Mouse (Mus musculus) ES-E14 (cell line): ENCODE results near the gene Gxylt2. TPM values are rescaled to one million over a fixed set of nuclear protein-coding genes. Genes with fewer than 3 reads are reported as not detected.

Experiments
- DNase-seq: peaks from one replicate; pipeline ENCODE4 v3.0.0-alpha.2; 2013; ENCODE audit warnings: low read depth, low spot score
- H3K27ac ChIP-seq: 2 replicates; pipeline ENCODE4 v1.5.1; 2012; ENCODE audit warnings: low read depth, mild to moderate bottlenecking, low read length, moderate library complexity, mixed read lengths; ENCODE audit not compliant: poor library complexity, insufficient read depth, severe bottlenecking
- H3K36me3 ChIP-seq: 2 replicates; pipeline ENCODE4 v1.6.1; 2012; ENCODE audit warnings: mild to moderate bottlenecking, low read length, moderate library complexity, mixed read lengths; ENCODE audit not compliant: control insufficient read depth, poor library complexity, insufficient read depth, severe bottlenecking
- H3K4me1 ChIP-seq, 2 experiments: fragments of 150-350 bp in 1 of 2; sonication (generic) in 1 of 2; 2 replicates each; pipeline ENCODE4 v1.6.1; 2012; ENCODE audit warnings: low read length in 2 of 2, mild to moderate bottlenecking in 1 of 2, mixed read lengths in 1 of 2; ENCODE audit not compliant: control insufficient read depth in 2 of 2, insufficient read depth in 2 of 2, poor library complexity in 1 of 2
- H3K4me3 ChIP-seq, 2 experiments: fragments of 150-350 bp in 1 of 2; sonication (generic) in 1 of 2; 2 replicates each; pipeline ENCODE4 v1.5.1; 2012; ENCODE audit warnings: low read length in 2 of 2, low read depth in 1 of 2, mild to moderate bottlenecking in 1 of 2, mixed read lengths in 1 of 2; ENCODE audit not compliant: insufficient read depth in 1 of 2, poor library complexity in 1 of 2, severe bottlenecking in 1 of 2
- H3K9ac ChIP-seq: 2 replicates; pipeline ENCODE4 v1.6.1; 2012; ENCODE audit warnings: low read depth, mild to moderate bottlenecking, low read length, mixed read lengths; ENCODE audit not compliant: poor library complexity, insufficient read depth, severe bottlenecking
- H3K9me3 ChIP-seq: fragments of 150-350 bp; sonication (generic); 2 replicates; pipeline ENCODE4 v1.6.1; 2012; ENCODE audit warnings: low read depth, mild to moderate bottlenecking, low read length; ENCODE audit not compliant: control insufficient read depth, insufficient read depth
- CHD2 ChIP-seq: IDR thresholded peaks from 2 replicates; pipeline ENCODE4 v1.6.1; 2014; ENCODE audit warnings: mild to moderate bottlenecking, low read depth, low read length, inconsistent platforms
- HCFC1 ChIP-seq: IDR thresholded peaks from 2 replicates; pipeline ENCODE4 v1.6.1; 2012; ENCODE audit warnings: low read length, inconsistent platforms, borderline replicate concordance; ENCODE audit not compliant: insufficient read depth
- MAFK ChIP-seq: IDR thresholded peaks from 2 replicates; pipeline ENCODE4 v1.6.1; 2014; ENCODE audit warnings: mild to moderate bottlenecking, low read depth, low read length, inconsistent platforms; ENCODE audit not compliant: insufficient read depth
- ZC3H11A ChIP-seq: IDR thresholded peaks from 2 replicates; pipeline ENCODE4 v1.6.1; 2012; ENCODE audit warnings: low read depth, mild to moderate bottlenecking, inconsistent platforms, low read length, borderline replicate concordance
- ZNF384 ChIP-seq: IDR thresholded peaks from 2 replicates; pipeline ENCODE4 v1.6.1; 2012; ENCODE audit warnings: low read depth, low read length, inconsistent platforms
- in situ Hi-C, 2 experiments: fragments of 600-800 bp; cut with MboI; formaldehyde crosslinking; loops; one replicate each; pipeline ENCODE4 v1.15.1; 2025; ENCODE audit warnings: low sequenced_read_pairs in 2 of 2, inconsistent platforms in 1 of 2; ENCODE audit not compliant: unreplicated experiment in 2 of 2
- total RNA-seq: library from RNA; depleted of rRNA; stranded (reverse); fragments of 300-350 nt; gene quantifications from 2 replicates; pipeline ENCODE4 v1.2.3, GENCODE M21; 2012

The Gxylt2 gene
- total RNA-seq, 1 experiment, result 1.3 TPM

DNA sequence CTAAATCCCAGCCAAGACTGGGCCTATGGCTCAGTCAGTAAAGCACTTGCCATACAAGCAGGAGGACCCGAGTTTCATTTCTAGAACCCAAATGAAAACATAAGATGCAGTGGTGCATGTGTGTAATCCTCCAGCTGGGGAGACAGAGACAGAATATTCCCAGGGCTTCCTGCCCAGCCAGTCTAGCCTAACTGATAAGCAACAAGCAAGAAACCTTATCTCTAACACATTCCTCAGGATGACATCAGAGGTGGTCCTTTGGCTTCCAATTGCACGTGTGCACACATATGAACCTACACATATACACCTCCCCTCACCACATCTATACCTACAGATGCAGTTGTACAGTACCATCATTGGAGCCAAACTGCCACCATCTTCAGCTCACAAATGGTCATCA lies 35.7 kb upstream of the Gxylt2 start:
- no peak overlapping the region for H3K9ac ChIP-seq
- no peak overlapping the region for H3K27ac ChIP-seq
- in situ Hi-C loops, result no loop called here
- TF ChIP-seq CHD2 (no peak), HCFC1 (no peak), MAFK (no peak), ZNF384 (no peak), ZC3H11A (no peak)
- H3K4me1 ChIP-seq, result 0 out of 4 replicates have a peak, but pooled peaks cover 0 to 2% of the 10 kb centered on the region in 2 experiments
- no peak overlapping the region for H3K4me3 ChIP-seq
- no peaks in the 10 kb centered on the region for H3K9me3 ChIP-seq
- H3K36me3 ChIP-seq, result peaks cover 10% of the 10 kb centered on the region
- DNase-seq, result no peak

DNA sequence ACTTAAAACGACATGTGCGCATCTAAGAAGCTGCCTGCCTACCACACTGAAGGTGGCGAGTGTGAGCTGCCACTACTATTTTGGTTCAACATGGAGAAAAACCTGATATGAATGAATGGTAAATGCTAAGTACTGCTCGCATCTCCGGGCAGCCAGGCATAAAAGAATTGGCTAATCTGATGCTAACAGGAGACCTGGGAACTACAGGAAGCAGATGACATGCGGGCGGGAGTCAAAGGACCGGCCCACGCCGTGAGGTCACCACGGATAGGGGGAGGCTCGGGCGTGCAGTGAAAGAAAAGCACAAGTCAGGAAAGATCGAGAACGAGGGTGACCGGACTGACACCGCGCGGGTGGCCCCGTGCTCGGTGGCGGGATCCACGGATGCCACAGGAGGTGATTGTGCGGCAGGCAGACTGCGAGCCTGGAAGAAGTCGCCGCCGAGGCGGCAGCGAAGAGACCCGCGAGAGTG lies 34.1 kb upstream of the Gxylt2 start:
- Histone ChIP-seq H3K27ac (no peak overlapping the region), H3K9me3 (no peaks in the 10 kb centered on the region), H3K4me1 (0 out of 4 replicates have a peak, but pooled peaks cover 0 to 2% of the 10 kb centered on the region in 2 experiments), H3K36me3 (no peaks in the 10 kb centered on the region; the same call in 1 of the 2 replicates), H3K9ac (peak overlapping the region; percentile 95), H3K4me3 (peak overlapping the region; percentile 86 to 98)
- DNase-seq, result peak; percentile 13
- in situ Hi-C loops, result loop anchor here in 1 of 2 experiments (10.0 kb wide), 1 partner anchor 204 kb away; no protein-coding TSS in a partner anchor
- TF ChIP-seq CHD2 (no peak), HCFC1 (no peak)

DNA sequence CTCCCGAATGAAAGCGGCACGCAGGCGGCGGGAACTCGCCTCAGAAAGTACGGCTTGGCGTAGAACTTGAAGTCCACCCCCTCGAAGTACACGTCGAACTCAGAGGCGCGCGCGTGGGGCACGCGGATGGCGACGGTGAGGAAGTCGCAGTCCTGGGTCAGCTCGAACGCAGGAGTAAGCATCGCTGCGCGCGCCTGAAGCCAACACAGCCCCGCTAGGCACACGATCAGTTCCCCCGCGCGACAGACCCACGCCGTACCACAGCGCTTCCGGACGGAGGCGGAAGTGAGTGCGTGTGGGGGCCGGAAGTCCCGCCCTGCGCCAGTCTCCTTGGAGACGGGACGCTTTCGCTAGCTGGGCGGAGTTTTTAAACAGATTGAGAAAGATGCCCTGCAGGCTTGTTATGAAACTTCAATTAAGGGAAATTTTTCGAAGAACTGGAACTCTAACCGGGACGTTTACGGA lies 33.6 kb upstream of the Gxylt2 start, which contains the start of gene Shq1:
Gene Shq1 (minus strand): TSS at position 278 of the 465 bp plus-strand sequence.
- H3K9me3 ChIP-seq, result no peaks in the 10 kb centered on the region
- peak; percentile 64 for DNase-seq
- TF ChIP-seq MAFK (no peak), HCFC1 (0 out of 2 replicates have a peak, but pooled peaks have one; percentile 33), ZC3H11A (no peak), ZNF384 (no peak), CHD2 (no peak)
- H3K4me1 ChIP-seq, result 0 out of 4 replicates have a peak, but pooled peaks cover 0 to 2% of the 10 kb centered on the region in 2 experiments
- no peak within 1 kb of the TSS for H3K27ac ChIP-seq
- no peaks in the 10 kb centered on the region; the same call in 1 of the 2 replicates for H3K36me3 ChIP-seq
- peak within 1 kb of the TSS; percentile 95 for H3K9ac ChIP-seq
- H3K4me3 ChIP-seq, result peak within 1 kb of the TSS; percentile 86 to 98
- in situ Hi-C loops, result loop anchor here in 1 of 2 experiments (10.0 kb wide), 1 partner anchor 204 kb away; no protein-coding TSS in a partner anchor

DNA sequence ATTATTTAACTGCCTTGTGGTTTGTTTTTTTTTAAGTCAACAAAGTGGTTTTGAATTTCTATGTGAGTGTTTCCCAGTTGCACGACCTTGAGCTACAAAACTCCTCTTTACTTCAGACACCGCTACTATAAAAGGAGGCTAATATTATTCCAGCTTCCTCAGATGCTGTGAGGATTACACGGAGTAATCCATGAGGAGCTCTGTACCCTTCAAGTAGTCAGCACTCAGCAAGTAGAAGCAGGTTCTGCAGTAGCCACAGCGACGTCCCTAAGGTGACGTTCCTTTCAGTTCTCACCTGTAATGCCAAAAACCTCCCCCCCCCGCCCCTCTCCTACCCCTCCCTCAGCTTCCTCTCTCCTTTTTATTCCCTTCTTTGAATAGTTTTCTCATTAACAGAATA lies 33.1 kb upstream of the Gxylt2 start:
- in situ Hi-C loops, result loop anchor here in 1 of 2 experiments (10.0 kb wide), 1 partner anchor 203 kb away; no protein-coding TSS in a partner anchor
- no peak for TF ChIP-seq CHD2
- TF ChIP-seq ZNF384, result no peak
- TF ChIP-seq ZC3H11A, result no peak
- TF ChIP-seq MAFK, result no peak
- TF ChIP-seq HCFC1, result no peak
- H3K27ac ChIP-seq, result no peak overlapping the region
- H3K9ac ChIP-seq, result no peak overlapping the region
- H3K9me3 ChIP-seq, result no peaks in the 10 kb centered on the region
- no peak for DNase-seq
- 0 out of 4 replicates have a peak, but pooled peaks cover 0 to 2% of the 10 kb centered on the region in 2 experiments for H3K4me1 ChIP-seq
- peak overlapping the region; percentile 86 to 98; a peak in 3 of 4 replicates for H3K4me3 ChIP-seq
- H3K36me3 ChIP-seq, result no peaks in the 10 kb centered on the region; the same call in 1 of the 2 replicates

DNA sequence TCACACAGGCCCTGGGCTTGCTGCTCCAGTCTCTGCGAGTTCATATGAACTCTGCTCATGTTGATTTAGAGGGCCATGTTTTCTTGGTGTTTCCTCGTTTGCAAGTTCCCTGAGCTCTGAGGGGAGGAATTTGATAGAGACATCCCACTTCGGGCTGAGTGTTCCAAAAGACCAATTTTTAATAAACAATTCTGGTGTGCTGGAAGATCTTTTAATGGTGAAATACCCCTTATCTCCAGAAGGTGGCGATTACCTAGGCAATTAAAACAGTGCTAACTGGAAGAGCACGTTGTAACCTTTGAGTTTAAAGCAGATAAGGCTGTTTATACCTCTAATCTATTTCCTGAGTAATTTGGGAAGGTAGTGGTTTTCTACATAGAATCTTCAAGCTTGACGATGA lies 29.6 kb upstream of the Gxylt2 start:
- peak; percentile 29 for DNase-seq
- H3K36me3 ChIP-seq, result no peaks in the 10 kb centered on the region
- H3K4me3 ChIP-seq, result no peak overlapping the region
- H3K4me1 ChIP-seq, result 0 out of 4 replicates have a peak, but pooled peaks cover 0 to 2% of the 10 kb centered on the region in 2 experiments
- in situ Hi-C loops, result loop anchor here in 1 of 2 experiments (10.0 kb wide), 1 partner anchor 200 kb away; no protein-coding TSS in a partner anchor
- no peak overlapping the region for H3K9ac ChIP-seq
- no peaks in the 10 kb centered on the region for H3K9me3 ChIP-seq
- TF ChIP-seq MAFK (no peak), ZNF384 (no peak), HCFC1 (no peak), ZC3H11A (no peak), CHD2 (no peak)
- no peak overlapping the region for H3K27ac ChIP-seq
